Mouse (Mus musculus): ENCODE data around the gene Ugt1a6a. TPM values are rescaled to one million over a fixed set of nuclear protein-coding genes. Genes with fewer than 3 reads are reported as not detected.

Ugt1a6a gene
- total and polyA plus RNA-seq, 3 experiments = not detected

- Histone ChIP-seq H3K27me3 (ENCODE audit: control insufficient read depth in 1 of 2, insufficient read depth in 2 of 2, low read length in 2 of 2) (no peaks in the 10 kb centered on the region), H3K9me3 (replicated peaks; ENCODE audit: insufficient read depth, low read length) (no peaks in the 10 kb centered on the region), H3K4me1 (ENCODE audit: control insufficient read depth in 1 of 2, insufficient read depth in 2 of 2, low read length in 2 of 2) (no peaks in the 10 kb centered on the region), H3K27ac (ENCODE audit: control insufficient read depth, low read depth, low read length) (no peak overlapping the region), H3K9ac (ENCODE audit: control insufficient read depth, low read depth, low read length, poor library complexity, severe bottlenecking) (no peak overlapping the region), H3K79me2 (ENCODE audit: control insufficient read depth, insufficient read depth, low read length, poor library complexity) (no peaks in the 10 kb centered on the region), H3K4me3 (ENCODE audit: control insufficient read depth in 1 of 2, insufficient read depth in 1 of 2, low read depth in 2 of 2, low read length in 2 of 2) (no peak overlapping the region), H3K36me3 (ENCODE audit: control insufficient read depth in 1 of 2, insufficient read depth in 2 of 2, low read length in 2 of 2) (no peaks in the 10 kb centered on the region)
- peak; percentile 4 for DNase-seq (ENCODE audit: low read depth, low spot score)
- TF ChIP-seq SIN3A (IDR thresholded peaks at IDR 0.05; ENCODE audit: low read length) (no peak), MAZ (IDR thresholded peaks at IDR 0.05; ENCODE audit: low read depth, low read length) (no peak), ZNF384 (IDR thresholded peaks at IDR 0.05; ENCODE audit: low read depth, low read length) (no peak), CTCF (IDR thresholded peaks at IDR 0.05 in 2 of 3, conservative IDR thresholded peaks at IDR 0.05 in 1 of 3; ENCODE audit: control insufficient read depth in 1 of 3, insufficient read depth in 1 of 3, low read depth in 2 of 3, low read length in 3 of 3, poor library complexity in 1 of 3, severe bottlenecking in 1 of 3) (no peak), POLR2AphosphoS5 (IDR thresholded peaks at IDR 0.05; ENCODE audit: borderline replicate concordance, low read depth, low read length) (no peak), BHLHE40 (IDR thresholded peaks at IDR 0.05; ENCODE audit: borderline replicate concordance, low read depth, low read length) (no peak), MAX (IDR thresholded peaks at IDR 0.05; ENCODE audit: low read length) (no peak), MEF2A (IDR thresholded peaks at IDR 0.05; ENCODE audit: extremely low read depth, insufficient replicate concordance, low read depth, low read length, poor library complexity, severe bottlenecking) (no peak), POLR2AphosphoS2 (IDR thresholded peaks at IDR 0.05; ENCODE audit: low read length) (no peak), RCOR1 (IDR thresholded peaks at IDR 0.05; ENCODE audit: low read depth, low read length) (no peak), CHD1 (IDR thresholded peaks at IDR 0.05; ENCODE audit: low read depth, low read length) (no peak), SMC3 (IDR thresholded peaks at IDR 0.05; ENCODE audit: low read depth, low read length) (no peak)
Measured at GRCm38 (mm10) chr1:88216551-88216950, 81.9 kb downstream of the Ugt1a6a start.

GRCm38 (mm10) chr1:88217144-88217543 is 82.5 kb downstream of the Ugt1a6a start:
- Histone ChIP-seq H3K9ac (ENCODE audit: control insufficient read depth, low read depth, low read length, poor library complexity, severe bottlenecking) (no peak overlapping the region), H3K27me3 (ENCODE audit: control insufficient read depth in 1 of 2, insufficient read depth in 2 of 2, low read length in 2 of 2) (no peaks in the 10 kb centered on the region), H3K9me3 (replicated peaks; ENCODE audit: insufficient read depth, low read length) (no peaks in the 10 kb centered on the region), H3K4me3 (ENCODE audit: control insufficient read depth in 1 of 2, insufficient read depth in 1 of 2, low read depth in 2 of 2, low read length in 2 of 2) (no peak overlapping the region), H3K36me3 (ENCODE audit: control insufficient read depth in 1 of 2, insufficient read depth in 2 of 2, low read length in 2 of 2) (no peaks in the 10 kb centered on the region), H3K4me1 (ENCODE audit: control insufficient read depth in 1 of 2, insufficient read depth in 2 of 2, low read length in 2 of 2) (no peaks in the 10 kb centered on the region), H3K27ac (ENCODE audit: control insufficient read depth, low read depth, low read length) (no peak overlapping the region), H3K79me2 (ENCODE audit: control insufficient read depth, insufficient read depth, low read length, poor library complexity) (no peaks in the 10 kb centered on the region)
- peak in 2 of 3 experiments; percentile 28 to 31; a peak in 3 of 6 replicates for TF ChIP-seq CTCF (IDR thresholded peaks at IDR 0.05 in 2 of 3, conservative IDR thresholded peaks at IDR 0.05 in 1 of 3; ENCODE audit: control insufficient read depth in 1 of 3, insufficient read depth in 1 of 3, low read depth in 2 of 3, low read length in 3 of 3, poor library complexity in 1 of 3, severe bottlenecking in 1 of 3)
- TF ChIP-seq EP300 (IDR thresholded peaks at IDR 0.05; ENCODE audit: low read depth in 1 of 2, low read length in 2 of 2) = no peak
- DNase-seq (ENCODE audit: low read depth, low spot score) = peak; percentile 19

- peak; percentile 4 for DNase-seq (ENCODE audit: low read depth, low spot score)
- H3K79me2 ChIP-seq (ENCODE audit: control insufficient read depth, insufficient read depth, low read length, poor library complexity) = no peaks in the 10 kb centered on the region
- no peak overlapping the region for H3K27ac ChIP-seq (ENCODE audit: control insufficient read depth, low read depth, low read length)
- H3K9me3 ChIP-seq (replicated peaks; ENCODE audit: insufficient read depth, low read length) = no peaks in the 10 kb centered on the region
- H3K4me1 ChIP-seq (ENCODE audit: control insufficient read depth in 1 of 2, insufficient read depth in 2 of 2, low read length in 2 of 2) = no peaks in the 10 kb centered on the region
- TF ChIP-seq HCFC1 (IDR thresholded peaks at IDR 0.05; ENCODE audit: low read depth, low read length) (no peak), TCF12 (IDR thresholded peaks at IDR 0.05; ENCODE audit: low read depth, low read length) (no peak)
- H3K9ac ChIP-seq (ENCODE audit: control insufficient read depth, low read depth, low read length, poor library complexity, severe bottlenecking) = no peak overlapping the region
- no peaks in the 10 kb centered on the region for H3K36me3 ChIP-seq (ENCODE audit: control insufficient read depth in 1 of 2, insufficient read depth in 2 of 2, low read length in 2 of 2)
- no peak overlapping the region for H3K4me3 ChIP-seq (ENCODE audit: control insufficient read depth in 1 of 2, insufficient read depth in 1 of 2, low read depth in 2 of 2, low read length in 2 of 2)
- H3K27me3 ChIP-seq (ENCODE audit: control insufficient read depth in 1 of 2, insufficient read depth in 2 of 2, low read length in 2 of 2) = no peaks in the 10 kb centered on the region
Measured at GRCm38 (mm10) chr1:88217576-88217975, 83.0 kb downstream of the Ugt1a6a start.
